Mouse (Mus musculus) c-Kit-positive CD71-positive TER-119-negative erythroid progenitor cells, embryonic 14.5 days (primary cell): ENCODE results near the gene Rab40b.
"Not testable (repeated sequence)": the region's sequence is repeated elsewhere in the genome, so short reads cannot be mapped to it uniquely, and the experiment has no call there.

Source experiments
- DNase-seq: peaks from one replicate; pipeline ENCODE4 v3.0.0-alpha.2; 2013; ENCODE audit warnings: low read depth

Rab40b gene

GRCm38 (mm10) chr11:121368731-121369130, 19.3 kb downstream of the Rab40b start:
- DNase-seq: no peak

- DNase-seq: no peak
Measured at GRCm38 (mm10) chr11:121367170-121367707, 20.8 kb downstream of the Rab40b start.

GRCm38 (mm10) chr11:121362212-121362611, 25.8 kb downstream of the Rab40b start:
- DNase-seq: no peak

- peak; percentile 89 for DNase-seq
Measured at GRCm38 (mm10) chr11:121354091-121354707, 33.9 kb downstream of the Rab40b start, which contains the start of gene Wdr45b. Gene Wdr45b (minus strand): TSS chr11:121354445.

- no peak for DNase-seq
Measured at GRCm38 (mm10) chr11:121353326-121354090, 34.5 kb downstream of the Rab40b start.

GRCm38 (mm10) chr11:121348727-121349126, 39.3 kb downstream of the Rab40b start:
- DNase-seq: not testable (repeated sequence)

GRCm38 (mm10) chr11:121348166-121348565, 39.9 kb downstream of the Rab40b start:
- DNase-seq: no peak

- DNase-seq: no peak
Measured at GRCm38 (mm10) chr11:121347036-121347435, 41.0 kb downstream of the Rab40b start.

- not testable (repeated sequence) for DNase-seq
Measured at GRCm38 (mm10) chr11:121342423-121342822, 45.6 kb downstream of the Rab40b start.

- no peak for DNase-seq
Measured at GRCm38 (mm10) chr11:121340287-121340686, 47.8 kb downstream of the Rab40b start.

- no peak for DNase-seq
Measured at GRCm38 (mm10) chr11:121339647-121340046, 48.4 kb downstream of the Rab40b start.

GRCm38 (mm10) chr11:121331641-121332040, 56.4 kb downstream of the Rab40b start:
- DNase-seq: no peak

GRCm38 (mm10) chr11:121328619-121329018, 59.4 kb downstream of the Rab40b start:
- no peak for DNase-seq

- DNase-seq: no peak
Measured at GRCm38 (mm10) chr11:121328206-121328605, 59.8 kb downstream of the Rab40b start.

GRCm38 (mm10) chr11:121326681-121327080, 61.4 kb downstream of the Rab40b start:
- no peak for DNase-seq

GRCm38 (mm10) chr11:121326034-121326433, 62.0 kb downstream of the Rab40b start:
- DNase-seq: no peak

- not testable (repeated sequence) for DNase-seq
Measured at GRCm38 (mm10) chr11:121307712-121308111, 80.3 kb downstream of the Rab40b start.

GRCm38 (mm10) chr11:121306608-121307007, 81.4 kb downstream of the Rab40b start:
- DNase-seq: no peak
